Mouse (Mus musculus) stomach, embryonic 15.5 days (tissue): ENCODE data around the gene Mrps25. TPM values are rescaled to one million over a fixed set of nuclear protein-coding genes. Genes with fewer than 3 reads are reported as not detected.

Experiments used
- polyA plus RNA-seq: library from polyadenylated mRNA; unstranded; fragments of >200 nt; fragmentation: Nextera tagmentation; extraction: Ambion mirVana; gene quantifications from 2 replicates; pipeline ENCODE4 v1.2.1, GENCODE M21; 2015

The Mrps25 gene
- polyA plus RNA-seq, 1 experiment from 2014 or later = 88.7 TPM

Other genes with a start within 250 kb of the Mrps25 start
- gene Fgd5, start 205.2 kb downstream of the Mrps25 start, polyA plus RNA-seq = 7.8 and 8.7 TPM in 2 replicates
- gene Nr2c2, start 92.6 kb downstream of the Mrps25 start, polyA plus RNA-seq = 21.8 and 24.2 TPM in 2 replicates
- 24.1 and 24.6 TPM in 2 replicates for gene Rbsn, start 30.9 kb upstream of the Mrps25 start, polyA plus RNA-seq
- gene Trh, start 60.6 kb upstream of the Mrps25 start, polyA plus RNA-seq = 0.98 and 1.3 TPM in 2 replicates